Mouse (Mus musculus) telencephalon, adult 2 months (tissue): ENCODE data around the gene Wrap53.
"Not testable (repeated sequence)": the region's sequence is repeated elsewhere in the genome, so short reads cannot be mapped to it uniquely, and the experiment has no call there.

Experiments used
- DNase-seq: peaks from one replicate; pipeline ENCODE4 v3.0.0-alpha.2; 2011; ENCODE audit warnings: low read depth, low spot score

Gene Wrap53

GRCm38 (mm10) chr11:69532480-69533150, 47.4 kb downstream of the Wrap53 start:
- DNase-seq: no peak

GRCm38 (mm10) chr11:69530755-69531154, 49.3 kb downstream of the Wrap53 start:
- not testable (repeated sequence) for DNase-seq

- DNase-seq: not testable (repeated sequence)
Observed at GRCm38 (mm10) chr11:69530281-69530680, 49.8 kb downstream of the Wrap53 start.

GRCm38 (mm10) chr11:69528031-69528390, 52.0 kb downstream of the Wrap53 start:
- DNase-seq: no peak

GRCm38 (mm10) chr11:69527098-69528030, 52.7 kb downstream of the Wrap53 start:
- no peak for DNase-seq

- DNase-seq: no peak
Observed at GRCm38 (mm10) chr11:69526631-69527030, 53.4 kb downstream of the Wrap53 start.

- DNase-seq: no peak
Observed at GRCm38 (mm10) chr11:69525661-69526060, 54.4 kb downstream of the Wrap53 start.

GRCm38 (mm10) chr11:69523651-69524050, 56.4 kb downstream of the Wrap53 start:
- no peak for DNase-seq

- DNase-seq: no peak
Observed at GRCm38 (mm10) chr11:69521526-69522149, 58.4 kb downstream of the Wrap53 start.

GRCm38 (mm10) chr11:69519976-69520375, 60.1 kb downstream of the Wrap53 start:
- DNase-seq: no peak

- DNase-seq: no peak
Observed at GRCm38 (mm10) chr11:69516661-69517060, 63.4 kb downstream of the Wrap53 start.

GRCm38 (mm10) chr11:69516151-69516640, 63.9 kb downstream of the Wrap53 start:
- no peak for DNase-seq

- DNase-seq: peak; percentile 71
Observed at GRCm38 (mm10) chr11:69513840-69514239, 66.2 kb downstream of the Wrap53 start.
